Mouse (Mus musculus): ENCODE results near the gene Zc3h7b. TPM values are rescaled to one million over a fixed set of nuclear protein-coding genes. Genes with fewer than 3 reads are reported as not detected.

The Zc3h7b gene
- total RNA-seq, 2 experiments from 2014 or later = 19.2 to 20.7 TPM

- ATAC-seq (replicated peaks; ENCODE audit: poor library complexity, severe bottlenecking) = no peak
Observed at GRCm38 (mm10) chr15:81838554-81839235, 93.8 kb downstream of the Zc3h7b start.

DNA sequence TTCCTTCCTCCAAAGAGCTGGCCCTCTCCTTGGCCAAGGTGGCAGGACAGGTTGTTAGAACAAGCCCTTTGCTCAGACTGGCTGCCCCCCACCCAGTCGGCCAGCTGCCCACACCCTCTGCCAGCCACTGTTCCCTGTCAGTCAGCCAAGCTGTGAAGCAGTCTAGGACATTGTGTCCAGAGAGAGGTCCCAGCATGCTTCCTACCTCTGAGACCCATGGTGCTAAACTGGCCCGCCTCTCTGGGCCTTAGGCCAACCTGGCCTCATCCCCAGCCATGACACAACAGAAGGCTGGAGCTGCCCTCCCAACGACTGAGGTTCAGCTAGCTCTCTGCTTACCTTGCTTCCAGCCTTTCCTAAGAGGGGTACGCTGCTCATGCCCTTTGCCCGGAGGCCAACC lies 94.8 kb downstream of the Zc3h7b start:
- ATAC-seq (replicated peaks; ENCODE audit: poor library complexity, severe bottlenecking) = no peak

- ATAC-seq (replicated peaks; ENCODE audit: poor library complexity, severe bottlenecking) = no peak
Observed at GRCm38 (mm10) chr15:81840306-81840705, 95.4 kb downstream of the Zc3h7b start.

GRCm38 (mm10) chr15:81842275-81842674 lies 97.4 kb downstream of the Zc3h7b start:
- peak; percentile 43 for ATAC-seq (replicated peaks; ENCODE audit: poor library complexity, severe bottlenecking)

GRCm38 (mm10) chr15:81845033-81845625 lies 100.3 kb downstream of the Zc3h7b start:
- ATAC-seq (replicated peaks; ENCODE audit: poor library complexity, severe bottlenecking) = no peak

DNA sequence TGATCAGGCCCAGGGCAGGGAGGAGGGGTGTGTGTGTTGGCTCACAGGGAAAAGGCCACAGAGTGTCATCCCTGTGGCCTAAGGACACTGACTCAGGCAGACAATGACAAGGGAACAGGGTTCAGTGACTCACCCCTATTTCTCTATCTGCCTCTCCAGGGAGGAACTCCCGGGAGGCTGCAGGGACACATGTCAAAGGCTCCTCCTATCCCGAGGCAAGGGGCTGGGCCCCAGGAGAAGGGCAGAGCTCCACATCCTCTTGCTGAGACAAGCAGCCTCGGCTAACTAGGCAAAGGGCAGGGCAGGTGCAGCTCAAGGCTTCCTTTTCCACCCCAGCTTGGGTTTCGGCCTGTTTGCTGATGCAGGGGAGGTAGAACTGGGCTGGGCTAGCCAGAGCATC lies 100.9 kb downstream of the Zc3h7b start:
- ATAC-seq (replicated peaks; ENCODE audit: poor library complexity, severe bottlenecking) = peak; percentile 77

Other genes starting within 250 kb of the Zc3h7b start
- 120 and 136 TPM in 2 replicates for gene Ep300, start 159.7 kb upstream of the Zc3h7b start, total RNA-seq (2014; fragmentation: Nextera tagmentation)
- gene Ep300, start 159.7 kb upstream of the Zc3h7b start, total RNA-seq (2017) = 20.7 and 38.5 TPM in 2 replicates
- gene L3mbtl2, start 81.2 kb upstream of the Zc3h7b start, total RNA-seq (2014; fragmentation: Nextera tagmentation) = 33.8 and 41.7 TPM in 2 replicates
- 30.5 TPM in 2 replicates for gene L3mbtl2, start 81.2 kb upstream of the Zc3h7b start, total RNA-seq (2017)
- not detected in 2 replicates for gene Chadl, start 47.8 kb upstream of the Zc3h7b start, total RNA-seq (2014; fragmentation: Nextera tagmentation)
- gene Chadl, start 47.8 kb upstream of the Zc3h7b start, total RNA-seq (2017) = 0.43 TPM in 1 of 2 replicates, not detected in the other
- gene Rangap1, start 473 bp downstream of the Zc3h7b start, total RNA-seq (2014; fragmentation: Nextera tagmentation) = 58.9 and 63.9 TPM in 2 replicates
- 114 TPM in 2 replicates for gene Rangap1, start 473 bp downstream of the Zc3h7b start, total RNA-seq (2017)
- gene Tef, start 57.4 kb downstream of the Zc3h7b start, total RNA-seq (2014; fragmentation: Nextera tagmentation) = 6.6 and 9.4 TPM in 2 replicates
- gene Tef, start 57.4 kb downstream of the Zc3h7b start, total RNA-seq (2017) = 6.9 and 10.1 TPM in 2 replicates
- 35.0 and 39.6 TPM in 2 replicates for gene Tob2, start 113.7 kb downstream of the Zc3h7b start, total RNA-seq (2014; fragmentation: Nextera tagmentation)
- gene Tob2, start 113.7 kb downstream of the Zc3h7b start, total RNA-seq (2017) = 14.7 and 19.3 TPM in 2 replicates
- 101 and 107 TPM in 2 replicates for gene Phf5a, start 126.9 kb downstream of the Zc3h7b start, total RNA-seq (2014; fragmentation: Nextera tagmentation)
- 79.2 and 148 TPM in 2 replicates for gene Phf5a, start 126.9 kb downstream of the Zc3h7b start, total RNA-seq (2017)
- gene Aco2, start 127.3 kb downstream of the Zc3h7b start, total RNA-seq (2014; fragmentation: Nextera tagmentation) = 123 and 126 TPM in 2 replicates
- gene Aco2, start 127.3 kb downstream of the Zc3h7b start, total RNA-seq (2017) = 156 and 180 TPM in 2 replicates
- gene Polr3h, start 181.2 kb downstream of the Zc3h7b start, total RNA-seq (2014; fragmentation: Nextera tagmentation) = 21.8 and 26.5 TPM in 2 replicates
- gene Polr3h, start 181.2 kb downstream of the Zc3h7b start, total RNA-seq (2017) = 46.6 and 51.2 TPM in 2 replicates
- not detected in 2 replicates for gene Csdc2, start 191.7 kb downstream of the Zc3h7b start, total RNA-seq (2014; fragmentation: Nextera tagmentation)
- gene Csdc2, start 191.7 kb downstream of the Zc3h7b start, total RNA-seq (2017) = not detected in 2 replicates
- 32.6 and 32.7 TPM in 2 replicates for gene Pmm1, start 215.9 kb downstream of the Zc3h7b start, total RNA-seq (2014; fragmentation: Nextera tagmentation)
- 19.5 and 21.2 TPM in 2 replicates for gene Pmm1, start 215.9 kb downstream of the Zc3h7b start, total RNA-seq (2017)
- not detected in 2 replicates for gene 1700029P11Rik, start 235.5 kb downstream of the Zc3h7b start, total RNA-seq (2014; fragmentation: Nextera tagmentation)
- not detected in 2 replicates for gene 1700029P11Rik, start 235.5 kb downstream of the Zc3h7b start, total RNA-seq (2017)
- 104 and 120 TPM in 2 replicates for gene Xrcc6, start 242.8 kb downstream of the Zc3h7b start, total RNA-seq (2014; fragmentation: Nextera tagmentation)
- 234 and 250 TPM in 2 replicates for gene Xrcc6, start 242.8 kb downstream of the Zc3h7b start, total RNA-seq (2017)

All from granulocyte monocyte progenitor cell, adult 5-6 weeks (primary cell).